Mouse (Mus musculus) granulocyte monocyte progenitor cell, adult 5-6 weeks (primary cell): Measurements from ENCODE around the gene Dyrk1a. TPM values are rescaled to one million over a fixed set of nuclear protein-coding genes. Genes with fewer than 3 reads are reported as not detected.

Experiments
- ATAC-seq: replicated peaks from 2 replicates; pipeline ENCODE4 v1.8.0; 2016; ENCODE audit warnings: mild to moderate bottlenecking, moderate TSS enrichment, inconsistent platforms; ENCODE audit not compliant: poor library complexity, severe bottlenecking
- total RNA-seq, 2 experiments: library from RNA; stranded (forward) in 1 of 2; stranded (reverse) in 1 of 2; fragments of 200-712, 200-1000 nt in 1 of 2; fragments of >200 nt in 1 of 2; fragmentation: Nextera tagmentation in 1 of 2; gene quantifications; 2 replicates each; pipeline ENCODE4 v1.2.3; 2014 to 2017

The Dyrk1a gene
- total RNA-seq (2014; fragmentation: Nextera tagmentation) (35.6 and 60.1 TPM in 2 replicates), total RNA-seq (2017) (61.1 and 64.9 TPM in 2 replicates)

DNA sequence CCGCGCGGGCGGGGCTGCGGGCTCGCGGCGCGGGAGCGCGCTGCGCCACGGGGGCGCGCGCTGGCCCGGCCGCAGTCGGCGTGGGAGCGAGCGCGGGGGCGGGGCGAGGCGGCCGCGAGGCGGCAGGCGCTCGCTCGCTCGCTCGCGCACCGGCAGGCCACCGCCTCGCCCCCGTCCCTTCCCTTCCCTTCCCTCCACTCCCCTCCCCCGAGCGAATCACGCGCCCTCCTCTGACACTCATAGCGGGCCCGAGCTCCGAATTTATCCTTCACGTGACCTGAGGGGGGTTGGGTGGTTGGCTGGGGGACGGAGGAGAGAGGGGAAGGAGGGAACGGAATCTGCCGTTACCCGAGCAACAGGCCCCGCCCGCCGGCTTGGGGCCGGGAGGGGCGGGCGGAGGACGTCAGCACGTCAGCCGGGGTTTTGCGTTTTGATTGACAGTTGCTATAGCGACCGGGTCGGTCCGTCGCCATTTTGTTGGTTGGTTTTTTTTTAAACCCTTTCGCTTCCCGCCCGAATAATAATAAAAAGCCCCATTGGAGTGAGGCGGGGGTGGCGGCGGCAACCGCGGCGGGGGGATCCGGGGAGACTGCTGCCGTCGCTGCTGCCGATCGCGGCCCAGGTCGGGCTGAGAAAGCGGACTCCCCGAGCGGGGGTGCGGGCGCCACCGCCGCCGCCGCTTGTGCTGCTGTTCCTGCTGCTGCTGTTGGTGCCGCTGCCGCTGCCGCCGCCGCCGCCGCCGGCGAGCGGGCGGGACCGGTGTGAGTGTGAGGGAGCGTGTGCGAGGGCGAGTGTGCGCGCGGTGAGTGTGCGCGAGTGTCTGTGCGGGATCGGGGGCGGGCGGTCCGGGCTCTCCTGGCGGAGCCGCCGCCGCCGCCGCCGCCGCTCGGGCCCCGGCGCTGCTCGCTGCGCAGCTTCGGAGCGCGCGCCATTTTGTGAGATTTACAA, at the start of gene Dyrk1a:
Dyrk1a (plus strand) TSS at position 782 of the 948 bp plus-strand sequence.
- peak; percentile 80 for ATAC-seq

DNA sequence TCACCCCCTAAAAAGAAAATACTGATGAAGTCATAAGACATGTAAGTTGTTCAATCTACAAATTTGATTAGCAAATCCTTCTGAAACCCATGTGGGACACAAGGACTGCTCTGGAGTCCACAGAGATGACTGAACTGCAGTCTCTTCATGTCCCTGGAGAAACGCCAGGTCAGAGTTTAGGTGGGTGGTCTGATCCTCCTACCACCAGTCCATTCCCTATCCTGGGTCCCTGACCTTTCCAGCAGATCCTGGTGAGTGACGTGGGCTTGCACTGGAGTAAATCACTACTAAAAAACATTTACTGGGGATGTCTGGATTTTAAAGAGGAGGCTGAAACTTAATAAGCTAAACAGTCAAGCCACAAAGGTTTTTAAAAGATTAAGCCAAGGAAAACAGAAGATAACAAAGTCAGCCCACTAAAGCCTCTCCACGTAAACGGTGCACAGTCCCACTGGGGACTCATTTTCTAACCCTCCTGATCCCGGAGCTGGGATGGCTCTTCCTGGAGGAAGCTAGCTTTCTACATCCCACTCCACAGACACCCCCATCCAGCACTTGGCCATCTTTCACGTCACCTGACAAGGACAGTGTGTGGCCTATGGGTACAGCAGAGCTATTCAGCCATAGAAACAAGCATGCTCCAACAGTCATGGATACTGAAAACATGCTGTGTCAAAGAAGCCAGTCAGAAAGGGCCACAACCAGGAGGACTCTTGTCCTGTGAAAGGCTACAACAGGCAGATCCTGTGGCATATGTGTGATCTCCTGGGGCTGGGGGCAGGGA, 46.0 kb upstream of the Dyrk1a start:
- no peak for ATAC-seq

DNA sequence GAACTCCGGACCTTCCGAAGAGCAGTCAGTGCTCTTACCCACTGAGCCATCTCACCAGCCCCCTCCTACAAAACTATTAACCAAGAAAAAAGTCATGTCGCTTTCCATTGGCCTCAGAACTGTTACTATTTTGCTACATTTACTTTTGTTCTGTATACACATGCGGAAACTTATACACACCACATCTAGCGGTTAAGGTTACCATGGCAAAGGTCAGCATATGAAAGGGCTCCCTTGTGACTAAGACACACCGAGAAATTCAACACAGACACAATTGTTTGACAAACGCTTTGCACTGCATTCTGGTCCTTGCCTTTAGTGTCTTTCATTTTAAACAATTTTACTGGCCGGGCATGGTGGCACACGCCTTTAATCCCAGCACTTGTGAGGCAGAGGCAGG, 45.1 kb upstream of the Dyrk1a start:
- ATAC-seq: no peak

DNA sequence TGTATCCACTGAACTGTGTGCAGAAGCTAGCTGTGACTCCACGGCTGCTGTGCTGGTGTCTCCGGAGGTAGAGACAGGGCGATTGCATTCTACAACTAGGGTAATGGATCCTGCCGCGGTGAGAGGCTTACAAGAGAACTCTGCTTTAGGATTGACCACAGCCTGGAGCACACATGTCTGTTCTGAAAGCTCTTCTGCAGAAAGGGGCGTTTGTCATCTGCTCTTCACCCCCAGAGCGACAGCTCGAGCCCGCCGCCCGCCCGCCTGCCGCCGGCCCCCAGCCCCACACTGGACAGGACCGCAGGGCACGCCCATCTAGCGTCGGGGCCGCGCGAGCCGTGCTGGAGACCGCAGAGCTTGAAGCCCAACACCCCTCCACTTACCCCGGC, 43.9 kb upstream of the Dyrk1a start:
- no peak for ATAC-seq

DNA sequence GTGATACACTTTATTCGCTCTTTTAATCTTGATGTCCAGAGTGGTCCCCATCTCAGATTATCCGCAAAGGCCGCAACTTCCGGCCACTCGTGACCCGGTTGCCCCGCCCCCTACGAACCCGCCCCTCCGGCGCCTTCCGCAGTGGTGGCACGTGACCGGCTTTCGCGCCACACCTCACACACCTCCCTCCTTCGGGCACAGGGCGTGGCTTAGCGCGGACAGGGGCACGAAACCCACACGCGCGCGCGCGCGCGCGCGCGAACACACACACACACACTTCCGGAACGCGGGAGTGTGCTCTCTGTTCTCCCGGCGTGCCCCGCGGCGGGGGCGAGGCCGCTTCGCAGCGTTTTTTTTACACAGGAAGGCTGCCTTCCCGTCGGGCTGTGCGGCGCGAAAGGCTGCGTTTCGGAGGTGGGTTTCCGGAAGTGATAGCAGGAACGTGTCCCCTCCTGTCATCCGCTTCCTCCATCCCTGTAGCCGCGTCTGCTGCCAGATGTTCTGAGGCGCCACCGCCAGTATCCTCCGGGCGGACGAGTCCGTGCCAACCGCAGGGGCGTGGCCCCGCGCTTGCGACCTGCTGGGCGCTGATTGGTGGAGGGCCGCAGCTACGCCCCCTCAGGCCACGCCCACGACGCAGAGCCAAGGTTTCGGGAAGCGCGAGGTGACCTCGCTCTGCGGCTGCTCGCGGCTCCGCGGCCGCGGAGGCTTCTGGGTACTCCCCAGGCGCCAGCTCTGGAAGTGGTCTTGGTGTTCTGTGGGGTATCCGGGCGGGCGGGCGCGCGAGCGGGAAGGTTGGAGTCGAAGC, 43.3 kb upstream of the Dyrk1a start, which contains the start of gene Vps26c:
Vps26c (minus strand) TSS at position 487 of the 808 bp plus-strand sequence.
- peak; percentile 88 for ATAC-seq

DNA sequence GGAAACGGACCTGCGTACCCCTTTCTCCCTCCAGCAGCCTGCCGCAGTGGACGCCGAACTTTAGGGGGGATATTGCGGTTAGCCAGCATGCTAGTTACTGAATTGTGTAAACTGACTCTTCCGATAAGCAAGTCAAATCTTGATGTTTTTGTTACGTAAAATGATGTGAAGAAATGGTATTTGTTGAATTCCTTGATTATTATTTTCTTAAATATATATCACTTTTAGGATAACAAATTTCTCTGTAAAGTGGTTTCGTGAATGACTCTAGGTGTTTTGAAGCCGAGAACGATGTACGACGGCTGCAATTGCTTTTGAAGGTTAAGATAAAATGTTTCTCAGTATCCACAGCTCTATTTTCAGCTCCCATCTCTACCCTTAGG, 42.7 kb upstream of the Dyrk1a start:
- no peak for ATAC-seq

DNA sequence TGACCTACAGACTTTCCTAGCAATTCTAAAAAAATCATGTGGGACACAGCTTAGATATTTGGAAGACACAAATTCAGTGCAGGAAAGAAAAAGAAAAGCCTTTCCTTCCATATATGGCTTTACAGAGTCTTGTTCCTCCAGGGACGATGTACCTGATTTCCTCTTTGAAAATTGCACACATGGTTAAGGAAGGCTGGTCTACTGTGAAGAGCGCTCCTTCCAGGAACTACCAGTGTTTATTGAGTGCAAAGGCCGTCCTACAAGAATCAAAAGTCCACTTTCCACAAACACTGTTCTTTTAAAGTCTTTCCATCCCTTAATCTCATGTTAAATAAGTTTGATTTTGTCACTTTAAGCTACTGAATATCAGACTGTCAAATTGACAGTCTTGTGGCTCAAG, 42.3 kb upstream of the Dyrk1a start:
- no peak for ATAC-seq

DNA sequence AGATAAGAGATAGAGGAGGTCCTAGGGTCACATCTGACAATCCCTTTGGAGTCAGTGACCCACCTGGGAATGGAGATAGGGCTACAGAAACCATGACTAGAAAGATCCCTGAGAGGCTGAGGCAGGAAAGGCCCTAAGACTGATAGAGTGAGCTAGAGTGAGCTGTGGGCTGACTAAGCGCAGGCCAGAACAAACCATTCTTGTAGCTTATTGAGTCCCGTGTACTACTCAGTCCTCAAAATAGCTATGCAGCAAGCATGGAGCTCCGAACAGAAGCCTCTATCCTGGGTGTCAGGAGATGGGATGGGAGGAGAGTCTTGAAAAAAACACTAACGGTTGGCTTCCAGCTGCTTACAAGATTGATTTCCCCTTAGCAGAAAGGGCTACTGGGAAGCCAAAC, 38.5 kb upstream of the Dyrk1a start:
- no peak for ATAC-seq

DNA sequence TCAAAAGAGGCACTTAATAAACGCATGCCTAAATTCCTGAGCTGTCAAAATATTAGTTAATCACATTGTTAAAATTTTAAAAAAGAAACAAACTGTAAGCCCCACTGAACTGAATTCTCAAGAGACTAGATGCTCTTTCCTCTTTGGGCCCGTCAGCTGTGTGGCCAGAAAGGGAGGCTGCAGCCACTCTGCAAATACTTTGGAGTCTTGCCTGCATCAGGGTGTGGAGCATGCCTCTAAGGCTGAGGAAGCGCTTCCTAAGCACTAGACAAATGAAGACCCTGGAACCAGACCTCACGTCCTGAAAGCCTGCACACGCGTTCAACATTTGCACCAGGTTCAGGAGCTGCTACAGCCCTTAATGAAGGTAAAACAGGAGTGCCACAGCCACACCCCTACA, 36.1 kb upstream of the Dyrk1a start:
- no peak for ATAC-seq

DNA sequence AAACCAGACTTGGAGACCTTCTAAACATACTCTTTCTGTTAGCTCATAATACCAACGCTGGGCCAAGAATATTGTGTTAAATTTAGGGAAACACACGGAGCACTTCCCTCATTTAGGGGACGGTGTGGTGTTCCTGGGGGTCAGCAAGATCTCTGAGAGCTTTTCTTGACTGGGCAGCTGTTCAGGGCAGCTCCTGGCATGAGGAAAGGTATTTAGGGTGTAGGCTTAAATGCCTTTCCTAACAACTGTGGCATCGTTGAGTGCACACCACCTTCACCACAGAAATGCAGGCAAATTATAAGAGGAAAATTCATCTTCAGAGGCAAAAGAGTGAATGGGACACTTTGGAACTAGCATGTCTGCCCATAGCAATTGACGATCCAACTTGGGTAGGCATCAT, 34.1 kb upstream of the Dyrk1a start:
- ATAC-seq: no peak

DNA sequence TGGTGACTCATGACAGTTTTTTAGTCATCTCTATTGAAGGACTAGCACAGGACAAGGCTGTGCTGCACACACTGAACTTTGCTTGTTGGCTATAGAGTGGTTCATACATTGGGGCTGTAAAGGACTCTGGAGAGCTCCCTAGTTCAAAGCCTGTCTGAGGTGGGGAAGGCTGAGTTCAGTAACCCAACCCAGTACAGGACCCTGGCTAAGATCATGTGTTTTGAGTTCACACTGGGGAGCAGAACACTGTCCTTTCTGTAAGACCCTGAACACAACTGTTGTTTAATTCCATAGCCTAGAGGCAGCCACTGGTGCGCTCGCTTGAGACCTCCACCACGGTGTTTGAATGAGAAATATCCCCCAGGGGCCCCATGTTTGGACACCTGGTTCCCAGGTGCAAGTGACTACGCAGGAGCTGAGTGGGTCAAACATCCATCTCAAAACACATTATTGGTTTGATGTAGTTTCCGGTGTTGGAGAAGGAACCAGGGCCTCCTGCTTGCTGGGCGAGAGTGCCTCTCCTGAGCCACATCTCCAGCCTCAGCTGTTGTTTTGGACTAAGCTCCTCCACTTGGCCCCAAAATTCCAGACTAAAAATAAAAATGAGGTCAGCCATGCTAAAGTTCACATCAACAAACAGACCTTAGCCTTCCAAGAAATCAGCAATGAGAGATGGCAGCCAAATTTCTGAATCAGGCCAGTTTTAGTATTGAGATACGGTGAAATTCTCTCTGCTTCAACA, 33.2 kb upstream of the Dyrk1a start:
- no peak for ATAC-seq

DNA sequence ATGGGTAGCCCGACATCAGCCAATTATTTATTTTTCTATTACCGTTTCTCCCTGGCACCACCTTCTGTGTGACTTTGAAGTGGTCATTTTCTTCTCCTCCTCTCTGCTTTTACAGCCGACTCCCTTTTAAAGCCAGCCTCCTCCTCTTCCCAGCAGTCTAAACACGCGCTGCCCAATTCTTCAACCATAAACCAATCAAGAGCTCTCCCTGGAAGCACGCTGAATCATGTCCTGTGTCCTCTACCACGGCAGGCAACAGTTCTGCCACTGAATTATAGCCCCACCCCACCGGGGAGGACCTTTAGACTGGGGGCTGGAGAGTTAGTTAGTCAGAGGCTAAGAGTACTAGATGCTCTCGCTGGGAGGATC, 32.7 kb upstream of the Dyrk1a start:
- ATAC-seq: peak; percentile 82

DNA sequence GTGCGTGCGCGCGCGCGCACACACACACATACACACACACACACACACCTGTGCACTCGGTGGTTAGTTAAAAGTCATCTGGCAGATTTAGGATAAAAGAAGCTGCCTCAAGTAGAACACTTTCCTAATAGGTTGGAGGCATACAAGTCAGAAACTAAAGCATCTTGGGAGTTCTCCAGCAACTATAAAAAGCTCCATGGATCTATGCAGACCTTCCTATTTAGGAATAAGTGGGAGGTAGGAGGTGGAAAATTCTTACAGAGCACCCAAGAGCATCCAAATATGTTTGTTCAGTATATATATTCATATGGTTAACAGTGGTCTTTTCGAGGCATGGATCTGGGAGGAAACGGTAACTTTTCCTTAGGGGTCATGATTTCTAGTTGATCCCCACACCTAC, 29.7 kb upstream of the Dyrk1a start:
- ATAC-seq: no peak

DNA sequence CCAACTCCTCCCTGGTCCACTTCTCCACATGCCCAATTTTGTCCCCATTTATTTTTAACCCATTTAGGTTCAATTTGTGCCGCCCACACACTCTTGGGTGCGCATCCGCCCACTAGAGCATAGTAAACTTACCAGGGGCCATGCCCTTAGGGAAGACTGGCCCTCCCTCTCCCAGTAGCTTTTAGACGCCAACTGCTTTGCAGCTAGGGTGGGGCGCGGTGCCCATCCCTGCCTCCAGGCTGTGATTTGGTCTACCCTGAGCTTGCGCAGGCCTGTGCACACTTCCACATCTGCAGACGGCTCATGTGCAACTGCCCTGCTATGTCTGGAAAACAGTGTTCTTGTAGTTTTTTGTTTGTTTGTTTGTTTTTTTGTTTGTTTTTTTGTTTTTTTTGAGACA, 26.9 kb upstream of the Dyrk1a start:
- ATAC-seq: no peak

DNA sequence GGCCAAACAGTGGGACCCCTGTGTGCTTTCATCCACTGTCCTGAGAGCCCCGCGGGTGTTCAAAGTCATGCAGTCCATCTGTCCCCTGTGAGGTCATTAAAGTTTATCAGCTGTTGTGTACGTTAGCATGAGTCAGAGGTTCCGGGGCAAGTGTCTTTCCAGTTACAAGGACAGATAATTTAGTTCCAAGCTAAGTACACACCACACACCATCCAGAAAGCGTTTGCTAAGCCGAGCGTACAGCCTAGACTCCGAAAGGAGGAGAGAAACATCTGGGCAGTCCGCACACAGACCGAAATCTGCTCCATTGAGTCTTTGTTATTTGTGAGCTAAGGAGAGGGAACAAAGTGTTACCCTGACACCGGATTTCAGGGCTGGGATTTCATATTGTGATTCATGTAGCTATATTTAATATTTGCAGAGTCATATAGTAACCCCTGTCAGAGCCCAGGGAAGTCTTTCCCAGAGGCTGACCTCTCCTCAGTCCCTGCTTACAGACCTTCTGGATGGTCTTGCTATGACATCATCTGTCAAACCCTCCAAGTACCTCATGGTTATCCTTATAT, 25.2 kb upstream of the Dyrk1a start:
- ATAC-seq: no peak

DNA sequence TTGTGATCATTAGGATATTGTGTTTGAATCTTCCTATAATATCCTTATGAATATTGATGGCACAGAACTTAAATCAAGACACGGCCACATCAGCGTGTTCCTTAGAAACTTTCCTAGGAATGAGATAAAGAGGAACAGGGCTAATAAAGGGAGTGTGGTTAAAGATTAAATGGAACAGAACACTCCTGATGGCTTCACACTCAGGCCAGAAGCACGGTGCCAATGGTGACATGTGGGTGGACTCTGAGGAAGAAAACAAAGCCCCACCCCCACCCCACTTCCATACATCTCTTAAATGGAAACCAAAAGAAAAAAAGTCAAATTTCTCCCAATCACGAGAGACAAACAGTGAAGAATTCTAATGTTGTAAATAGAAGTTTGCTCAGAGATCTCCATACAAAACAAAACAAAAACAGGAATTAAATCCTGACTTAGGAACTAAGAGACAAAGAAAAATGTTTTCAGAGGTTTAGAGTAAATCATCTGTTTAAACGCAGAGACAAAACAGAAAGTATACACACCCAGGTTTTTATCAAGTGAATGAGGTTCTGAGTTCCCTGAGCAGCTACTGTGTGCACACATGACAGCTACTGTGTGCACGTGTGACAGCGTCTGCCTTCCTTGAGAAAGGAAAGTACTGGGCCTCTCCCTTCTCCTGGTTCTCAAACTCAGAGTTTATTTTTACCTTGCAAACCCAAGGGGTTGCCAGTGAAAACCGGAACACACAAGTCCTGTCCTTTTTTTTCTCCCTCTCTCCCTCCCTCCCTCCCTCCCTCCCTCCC, 23.8 kb upstream of the Dyrk1a start:
- no peak for ATAC-seq

DNA sequence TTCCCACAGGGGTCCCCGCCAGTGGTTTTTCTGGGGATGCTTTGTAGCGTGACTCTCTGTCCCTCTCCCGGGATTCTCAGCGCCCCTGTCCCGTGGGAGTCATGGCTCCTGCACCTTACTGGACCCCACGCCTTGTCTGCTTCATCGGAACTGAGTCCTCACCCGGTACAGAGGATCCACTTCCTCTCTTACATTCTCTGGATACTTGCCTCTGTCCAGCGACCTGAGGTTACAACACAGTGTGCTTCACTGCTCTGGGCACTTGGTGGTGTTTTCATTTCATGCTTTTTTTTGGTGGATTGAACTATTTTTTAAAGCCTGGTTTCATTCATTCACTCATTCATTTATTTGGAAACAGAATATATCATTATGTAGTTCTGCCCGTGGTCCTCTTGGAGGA, 20.0 kb upstream of the Dyrk1a start:
- ATAC-seq: peak; percentile 88

DNA sequence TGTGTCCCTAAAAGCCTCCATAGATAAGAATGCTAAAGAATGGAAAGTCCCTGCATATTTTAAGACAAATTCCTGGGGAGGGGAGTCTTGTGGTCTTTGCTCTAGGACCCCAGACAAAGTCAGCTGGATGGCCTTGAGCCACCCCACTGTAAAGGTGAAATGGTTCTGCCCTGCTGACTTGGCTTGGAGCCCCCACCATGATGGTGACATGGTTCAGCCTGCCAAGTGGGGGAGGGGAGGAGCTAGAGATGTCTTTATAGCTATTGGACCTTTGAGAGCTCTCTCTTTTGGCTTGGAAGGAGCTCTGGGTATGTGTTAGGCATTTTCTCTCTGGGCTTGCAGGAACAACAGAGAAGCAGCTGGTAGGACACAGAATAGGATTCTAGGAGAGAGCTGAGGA, 17.9 kb upstream of the Dyrk1a start:
- no peak for ATAC-seq

DNA sequence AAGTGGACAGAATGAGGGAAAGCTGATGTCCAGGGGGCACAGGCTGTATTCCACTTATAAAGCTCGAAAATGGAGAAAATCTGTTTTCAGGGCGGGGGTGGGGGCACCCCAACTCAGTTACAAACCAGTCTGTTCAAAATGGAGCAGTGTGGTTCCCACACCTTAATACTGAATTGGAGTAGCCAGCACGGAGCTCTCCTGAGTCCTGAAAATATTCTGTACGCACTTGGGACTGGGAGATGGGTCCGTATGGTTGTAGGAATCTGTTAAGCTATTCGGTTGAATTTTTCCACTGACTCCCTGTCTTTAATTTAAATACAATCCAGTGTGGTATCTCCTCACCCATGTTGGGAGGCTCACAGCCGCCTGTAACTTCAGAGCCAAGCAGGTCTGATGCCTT, 14.5 kb upstream of the Dyrk1a start:
- ATAC-seq: no peak
